21 mouse cellular contexts compared by ENCODE assay signal in the genomic region with DNA sequence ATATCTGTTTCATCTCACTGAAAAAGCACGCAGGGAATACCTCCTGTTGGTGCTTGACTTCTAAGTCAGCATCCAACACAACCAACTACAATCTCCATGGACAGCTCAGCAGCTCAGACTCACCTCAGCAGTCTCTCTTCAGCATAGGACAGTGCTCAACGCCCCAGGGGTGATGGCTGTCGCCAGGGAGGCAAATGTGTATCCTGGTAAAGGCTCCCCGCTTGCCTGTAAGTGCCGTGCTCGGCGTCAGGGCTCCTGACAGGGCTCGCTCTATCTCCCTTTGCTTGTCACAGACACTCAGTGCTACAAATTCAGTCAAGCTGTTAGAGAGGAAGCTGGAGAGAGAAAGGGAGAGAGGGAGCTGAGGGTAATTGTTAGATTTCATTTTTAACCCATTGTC.
DNase-seq lines count a peak whose midpoint lies in the region; ATAC-seq and TF ChIP-seq lines count a peak whose summit lies in the region.
"Had no signal": no experiment of that assay in that cellular context is flagged by ENCODE, and none has a peak within 500 bp of the region (broad histone marks: within the 10 kb centered on the region; RNA-seq: fewer than 3 reads in every experiment).

No protein-coding gene starts in this region.

- H3K4me2 ChIP-seq in midbrain, embryonic 14.5 days (ENCODE audit: low read length): no peak overlapping the region
- no peak overlapping the region for H3K4me2 ChIP-seq in midbrain, embryonic 11.5 days
- no peak overlapping the region for H3K4me2 ChIP-seq in midbrain, embryonic 15.5 days
- H3K4me2 ChIP-seq: lung, embryonic 15.5 days; midbrain, embryonic 12.5 days had no signal

- no peaks in the 10 kb centered on the region for H3K9me3 ChIP-seq in midbrain, embryonic 14.5 days (ENCODE audit: control insufficient read depth, low read length)
- no peaks in the 10 kb centered on the region for H3K9me3 ChIP-seq in midbrain, embryonic 11.5 days (ENCODE audit: control insufficient read depth, low read length)
- no peaks in the 10 kb centered on the region for H3K9me3 ChIP-seq in midbrain, embryonic 15.5 days
- H3K9me3 ChIP-seq: embryonic facial prominence, embryonic 10.5 days; lung, embryonic 15.5 days; midbrain, embryonic 12.5 days had no signal

- H3K4me3 ChIP-seq in midbrain, embryonic 14.5 days (replicated peaks; ENCODE audit: low read depth, low read length): no peak overlapping the region
- H3K4me3 ChIP-seq in midbrain, embryonic 11.5 days (ENCODE audit: low read depth, low read length): no peak overlapping the region
- H3K4me3 ChIP-seq in midbrain, embryonic 15.5 days: no peak overlapping the region
- H3K4me3 ChIP-seq in gastrocnemius, adult 2 months: no peak overlapping the region
- H3K4me3 ChIP-seq: embryonic facial prominence, embryonic 10.5 days; heart, adult 2 months; lung, embryonic 15.5 days; midbrain, embryonic 12.5 days had no signal

- ATAC-seq in midbrain, embryonic 14.5 days (ENCODE audit: low FRiP score, low TSS enrichment): no peak
- no peak for ATAC-seq in midbrain, embryonic 11.5 days (ENCODE audit: low FRiP score)
- ATAC-seq in midbrain, embryonic 15.5 days (replicated peaks): no peak

- TF ChIP-seq CTCF in gastrocnemius, adult 2 months (IDR thresholded peaks at IDR 0.05): no peak

- H3K9ac ChIP-seq in midbrain, embryonic 14.5 days (replicated peaks; ENCODE audit: low read length): 0 out of 2 replicates have a peak overlapping the region, but pooled peaks have one; percentile 16
- no peak overlapping the region for H3K9ac ChIP-seq in midbrain, embryonic 11.5 days (ENCODE audit: low read length)
- no peak overlapping the region for H3K9ac ChIP-seq in midbrain, embryonic 15.5 days
- H3K9ac ChIP-seq: liver, embryonic 14.5 days; lung, embryonic 15.5 days; midbrain, embryonic 12.5 days had no signal

- H3K27ac ChIP-seq in midbrain, embryonic 14.5 days (replicated peaks; ENCODE audit: low read depth, low read length): peak overlapping the region; percentile 61
- H3K27ac ChIP-seq in midbrain, embryonic 11.5 days (ENCODE audit: low read depth, low read length): no peak overlapping the region
- peak overlapping the region; percentile 48 for H3K27ac ChIP-seq in midbrain, embryonic 15.5 days
- H3K27ac ChIP-seq in gastrocnemius, adult 2 months: no peak overlapping the region
- H3K27ac ChIP-seq: embryonic facial prominence, embryonic 10.5 days; heart, adult 2 months; liver, embryonic 14.5 days; lung, embryonic 15.5 days; macrophage; midbrain, embryonic 12.5 days had no signal

- H3K36me3 ChIP-seq in midbrain, embryonic 14.5 days (ENCODE audit: control insufficient read depth, insufficient read depth, low read length): no peaks in the 10 kb centered on the region
- no peaks in the 10 kb centered on the region for H3K36me3 ChIP-seq in midbrain, embryonic 11.5 days (ENCODE audit: control insufficient read depth, insufficient read depth, low read length)
- H3K36me3 ChIP-seq in midbrain, embryonic 15.5 days (replicated peaks): no peaks in the 10 kb centered on the region
- H3K36me3 ChIP-seq: embryonic facial prominence, embryonic 10.5 days; lung, embryonic 15.5 days; midbrain, embryonic 12.5 days had no signal

- peaks cover 12% of the 10 kb centered on the region; the same call in 1 of the 2 replicates for H3K4me1 ChIP-seq in midbrain, embryonic 14.5 days (ENCODE audit: control insufficient read depth, insufficient read depth, low read length)
- 0 out of 2 replicates have a peak, but pooled peaks cover 2% of the 10 kb centered on the region for H3K4me1 ChIP-seq in midbrain, embryonic 11.5 days (ENCODE audit: control insufficient read depth, insufficient read depth, low read length)
- peaks cover 21% of the 10 kb centered on the region for H3K4me1 ChIP-seq in midbrain, embryonic 15.5 days
- H3K4me1 ChIP-seq: embryonic facial prominence, embryonic 10.5 days; lung, embryonic 15.5 days; midbrain, embryonic 12.5 days had no signal

- peak; percentile 63 for DNase-seq in heart, adult 11 months
- no peak for DNase-seq in heart, postnatal 4 days
- DNase-seq in midbrain, embryonic 14.5 days: no peak
- DNase-seq in midbrain, embryonic 11.5 days (ENCODE audit: low spot score, missing footprints): no peak
- DNase-seq in spleen, adult 18-20 months: no peak
- no peak for DNase-seq in gastrocnemius, adult 2 months
- DNase-seq: adrenal gland, postnatal 25 days; cerebellum, adult 11 months; cerebellum, postnatal 36 days; gastrocnemius, postnatal 10 days; heart, adult 2 months; kidney, adult 18-20 months; kidney, postnatal 10 days; thymus, postnatal 36 days had no signal

- 63% methylated on average over 8 of the region's 8 CpGs for WGBS in midbrain, embryonic 14.5 days
- 73% methylated on average over 8 of the region's 8 CpGs for WGBS in midbrain, embryonic 11.5 days
- 63% methylated on average over 8 of the region's 8 CpGs for WGBS in midbrain, embryonic 15.5 days

- no peaks in the 10 kb centered on the region for H3K27me3 ChIP-seq in midbrain, embryonic 14.5 days (ENCODE audit: control insufficient read depth, insufficient read depth, low read length)
- H3K27me3 ChIP-seq in midbrain, embryonic 11.5 days (ENCODE audit: control insufficient read depth, insufficient read depth, low read length): no peaks in the 10 kb centered on the region
- no peaks in the 10 kb centered on the region for H3K27me3 ChIP-seq in midbrain, embryonic 15.5 days (replicated peaks)
- H3K27me3 ChIP-seq: CH12.LX; lung, embryonic 15.5 days; midbrain, embryonic 12.5 days had no signal

- intact Hi-C loops in gastrocnemius, adult 2 months (cut with DNase I): no loop called here

Comparison
In these comparisons a context has a peak if more than half of its experiments do, and no peak if none do; other contexts are left out.
1. H3K27ac ChIP-seq: peak in midbrain, embryonic 14.5 days (single experiment) and midbrain, embryonic 15.5 days (single experiment); none in midbrain, embryonic 11.5 days (single experiment) and gastrocnemius, adult 2 months (single experiment).